Mouse (Mus musculus) 3134 (cell line): ENCODE data around the gene Atf6b.

Experiments
- DNase-seq: peaks from one replicate; pipeline ENCODE4 v3.0.0-alpha.2; 2011; ENCODE audit warnings: low spot score; ENCODE audit not compliant: insufficient read length; ENCODE audit errors: extremely low read depth

Gene Atf6b

DNA sequence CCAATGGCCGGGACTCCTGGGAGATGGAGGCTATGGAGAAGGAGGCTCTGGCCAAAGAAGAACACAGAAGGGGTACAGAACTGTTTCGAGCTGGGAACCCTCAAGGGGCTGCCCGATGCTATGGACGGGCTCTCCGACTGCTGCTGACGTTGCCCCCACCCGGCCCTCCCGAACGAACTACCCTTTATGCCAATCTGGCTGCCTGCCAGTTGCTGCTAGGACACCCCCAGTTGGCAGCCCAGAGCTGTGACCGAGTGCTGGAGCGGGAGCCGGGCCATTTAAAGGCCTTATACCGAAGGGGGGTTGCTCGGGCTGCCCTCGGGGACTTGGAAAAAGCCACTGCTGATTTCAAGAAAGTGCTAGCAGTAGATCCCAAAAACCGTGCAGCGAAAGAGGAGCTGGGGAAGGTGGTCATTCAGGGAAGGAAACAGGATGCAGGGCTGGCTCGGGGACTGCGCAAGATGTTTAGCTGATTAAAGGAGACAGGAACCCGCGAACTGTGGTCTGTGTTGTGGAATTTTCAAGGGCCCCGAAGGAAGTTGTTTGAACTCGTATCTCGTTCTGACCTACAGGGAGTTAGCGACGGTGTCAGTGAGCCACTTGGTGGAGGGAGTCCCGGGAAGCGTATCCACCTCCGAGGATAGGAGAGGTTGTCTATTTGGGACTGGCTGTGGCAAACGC lies 975 bp upstream of the Atf6b start:
- DNase-seq, result no peak

DNA sequence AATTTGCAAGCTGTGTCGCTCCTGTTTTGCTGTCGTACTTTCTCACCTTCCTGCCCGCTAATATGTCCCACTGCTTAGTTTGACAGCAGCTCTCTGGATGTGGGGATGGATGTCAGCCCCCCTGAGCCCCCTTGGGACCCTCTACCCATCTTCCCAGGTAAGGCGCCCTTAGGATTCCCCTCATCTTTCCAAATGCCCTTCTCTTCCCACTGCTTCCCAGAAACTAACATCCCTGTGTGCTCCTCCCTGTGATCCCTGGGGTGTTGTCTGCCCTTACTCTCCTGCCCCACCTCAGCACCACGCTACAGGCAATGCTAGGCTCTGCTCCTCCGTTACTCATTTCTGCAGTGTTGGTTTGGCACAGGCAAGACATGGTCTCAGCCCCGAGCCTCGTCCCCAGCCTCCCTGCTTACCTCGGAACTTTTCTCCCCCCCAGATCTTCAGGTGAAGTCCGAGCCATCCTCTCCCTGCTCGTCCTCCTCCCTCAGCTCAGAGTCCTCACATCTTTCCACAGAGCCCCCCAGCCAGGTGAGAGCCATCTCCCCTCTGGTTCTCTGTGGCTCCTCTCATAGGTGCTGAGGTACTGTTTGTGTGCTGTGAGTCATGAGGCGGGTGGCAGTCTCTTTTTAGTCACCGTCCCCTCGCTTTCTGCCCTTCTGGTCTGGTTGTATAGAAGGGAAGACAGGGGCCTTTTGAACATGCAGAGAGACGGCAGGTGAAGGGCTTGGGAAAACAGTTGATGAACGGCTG lies 1.4 kb downstream of the Atf6b start:
- DNase-seq, result no peak

DNA sequence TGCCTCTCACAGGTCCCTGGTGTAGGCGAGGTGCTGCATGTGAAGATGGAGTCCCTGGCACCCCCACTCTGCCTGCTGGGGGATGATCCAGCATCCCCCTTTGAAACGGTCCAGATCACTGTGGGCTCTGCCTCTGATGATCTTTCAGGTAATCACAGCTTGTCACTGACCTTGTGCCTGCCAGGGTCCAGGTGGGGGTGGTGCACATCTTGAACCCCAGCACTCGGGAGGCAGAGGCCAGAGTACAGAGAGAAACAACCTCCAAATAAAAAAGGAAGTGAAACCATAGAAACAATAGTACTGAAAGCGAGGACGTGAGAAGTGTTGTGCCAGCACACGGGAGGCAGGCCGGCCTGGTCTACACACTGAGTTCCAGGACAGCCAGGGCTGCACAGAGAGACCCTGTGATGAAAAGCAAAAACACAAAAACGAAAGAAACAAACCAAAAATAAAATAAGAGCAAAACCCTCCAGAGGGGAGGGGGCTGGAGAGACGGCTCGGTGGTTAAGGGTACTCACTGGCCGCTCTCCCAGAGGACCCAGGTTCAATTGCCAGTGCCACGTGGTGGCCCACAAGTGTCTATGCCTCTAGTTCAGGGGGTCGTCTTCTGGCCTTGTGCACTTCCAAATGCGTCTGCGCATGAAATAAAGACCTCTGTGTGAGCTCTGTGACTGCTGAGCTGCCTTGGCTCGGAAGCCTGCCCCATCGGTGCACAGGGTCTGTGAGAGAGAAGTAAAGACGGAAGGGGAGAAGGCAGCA lies 2.3 kb downstream of the Atf6b start:
- DNase-seq, result no peak

DNA sequence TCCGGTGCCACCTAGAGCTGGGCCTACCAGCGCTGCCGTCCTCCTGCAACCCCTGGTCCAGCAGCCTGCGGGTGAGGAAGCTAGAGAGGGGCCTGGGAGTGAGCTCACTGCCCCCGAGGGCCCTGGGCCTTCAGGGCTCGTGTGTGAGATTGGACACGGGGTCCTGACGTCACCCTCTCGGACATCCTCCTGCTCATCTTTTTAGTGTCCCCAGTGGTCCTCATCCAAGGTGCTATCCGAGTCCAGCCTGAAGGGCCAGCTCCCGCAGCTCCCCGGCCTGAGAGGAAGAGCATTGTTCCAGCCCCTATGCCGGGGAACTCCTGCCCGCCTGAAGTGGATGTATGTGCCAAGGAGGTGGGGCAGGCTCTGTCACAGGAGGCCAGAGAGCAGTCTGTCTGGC lies 3.8 kb downstream of the Atf6b start:
- no peak for DNase-seq

DNA sequence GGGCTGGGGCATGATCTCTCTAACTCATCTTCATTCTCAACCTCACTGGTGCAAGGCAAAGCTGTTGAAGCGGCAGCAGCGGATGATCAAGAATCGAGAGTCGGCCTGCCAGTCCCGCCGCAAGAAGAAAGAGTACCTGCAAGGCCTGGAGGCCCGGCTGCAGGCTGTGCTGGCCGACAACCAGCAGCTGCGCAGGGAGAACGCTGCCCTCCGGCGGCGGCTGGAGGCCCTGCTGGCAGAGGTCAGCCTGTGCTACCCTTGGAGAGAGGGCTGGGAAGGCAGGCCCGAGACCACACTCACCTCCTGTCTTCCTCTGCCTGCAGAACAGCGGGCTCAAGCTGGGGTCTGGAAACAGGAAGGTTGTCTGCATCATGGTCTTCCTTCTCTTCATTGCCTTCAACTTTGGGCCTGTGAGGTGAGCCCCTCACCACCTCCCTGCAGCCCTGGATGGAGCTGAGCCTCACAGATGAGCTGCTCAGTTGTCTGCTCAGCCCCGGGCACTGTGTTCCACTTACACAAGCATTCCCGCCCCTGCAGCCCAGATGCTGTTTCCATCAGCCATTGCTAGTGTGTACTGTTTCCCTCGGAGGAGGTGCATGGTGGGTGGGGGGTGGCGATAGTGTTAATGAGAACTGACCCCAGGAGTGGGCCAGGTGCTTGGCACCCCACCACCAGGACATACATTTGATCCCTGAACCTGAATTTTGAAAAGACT lies 4.7 kb downstream of the Atf6b start:
- DNase-seq, result no peak

DNA sequence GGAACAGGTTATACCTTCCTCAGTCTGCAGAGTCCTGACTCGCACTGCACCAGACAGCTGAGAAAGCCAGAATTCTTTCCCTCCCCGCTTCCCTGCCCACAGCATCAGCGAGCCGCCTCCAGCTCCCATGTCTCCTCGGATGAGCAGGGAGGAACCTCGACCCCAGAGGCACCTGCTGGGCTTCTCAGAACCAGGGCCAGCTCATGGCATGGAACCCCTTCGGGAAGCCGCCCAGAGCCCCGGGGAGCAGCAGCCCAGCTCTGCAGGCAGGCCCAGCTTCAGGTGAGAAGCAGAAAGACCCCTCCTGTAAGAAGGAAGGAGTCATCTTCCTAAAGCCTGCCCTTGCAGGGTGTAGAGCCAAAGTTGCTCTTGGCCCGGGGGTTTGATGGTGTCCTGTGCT lies 5.6 kb downstream of the Atf6b start:
- no peak for DNase-seq

DNA sequence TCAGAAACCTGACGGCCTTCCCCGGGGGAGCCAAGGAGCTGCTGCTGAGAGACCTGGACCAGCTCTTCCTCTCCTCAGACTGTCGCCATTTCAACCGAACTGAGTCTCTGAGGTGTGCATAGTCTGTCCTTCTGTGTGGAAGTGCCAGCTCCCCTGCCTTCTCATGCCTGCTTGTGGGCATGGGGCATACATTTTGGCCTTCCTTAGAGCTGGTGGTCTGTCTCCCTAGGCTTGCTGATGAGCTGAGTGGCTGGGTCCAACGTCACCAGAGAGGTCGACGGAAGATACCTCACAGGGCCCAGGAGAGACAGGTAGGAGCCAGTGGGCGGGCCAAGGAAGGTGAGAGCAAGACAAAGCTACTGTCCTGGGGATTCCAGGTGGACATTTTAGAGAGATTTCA lies 6.0 kb downstream of the Atf6b start:
- DNase-seq, result no peak

DNA sequence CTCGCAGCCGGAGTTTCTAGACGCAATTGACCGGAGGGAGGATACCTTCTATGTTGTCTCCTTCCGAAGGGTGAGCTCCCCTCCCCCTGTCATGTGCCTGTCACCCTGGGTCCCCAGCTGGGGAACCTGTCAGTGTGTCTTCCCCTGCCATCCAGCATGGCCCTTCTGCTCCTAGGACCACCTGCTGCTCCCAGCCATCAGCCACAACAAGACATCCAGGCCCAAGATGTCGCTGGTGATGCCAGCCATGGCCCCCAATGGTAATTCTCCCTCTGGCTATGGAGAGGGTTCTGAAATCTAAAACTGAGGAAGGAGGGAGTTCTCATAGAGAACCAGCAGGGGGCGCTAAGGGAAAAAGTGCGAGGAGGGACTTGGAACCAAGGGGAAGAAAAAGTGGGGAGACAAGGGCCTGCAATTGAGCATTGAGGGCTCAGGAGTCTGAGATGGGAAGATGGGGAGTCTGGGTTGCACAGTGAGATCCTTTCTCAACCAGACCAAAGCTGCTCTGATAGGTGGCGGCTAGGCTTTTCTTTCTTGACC lies 6.9 kb downstream of the Atf6b start:
- no peak for DNase-seq

DNA sequence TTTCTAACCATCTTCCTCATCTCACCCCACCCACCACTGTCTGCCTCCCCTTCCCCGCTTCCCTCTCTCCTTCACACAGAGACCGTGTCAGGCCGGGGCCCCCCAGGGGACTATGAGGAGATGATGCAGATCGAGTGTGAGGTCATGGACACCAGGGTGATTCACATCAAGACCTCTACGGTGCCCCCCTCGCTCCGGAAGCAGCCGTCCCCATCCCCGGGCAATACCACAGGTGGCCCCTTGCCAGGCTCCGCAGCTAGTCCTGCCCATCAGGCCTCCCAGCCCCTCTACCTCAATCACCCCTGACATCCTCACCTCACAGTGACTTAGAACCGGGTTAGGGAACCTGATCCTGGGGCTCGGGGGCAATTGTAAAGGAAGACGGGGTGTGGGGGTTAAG lies 7.4 kb downstream of the Atf6b start:
- DNase-seq, result no peak

DNA sequence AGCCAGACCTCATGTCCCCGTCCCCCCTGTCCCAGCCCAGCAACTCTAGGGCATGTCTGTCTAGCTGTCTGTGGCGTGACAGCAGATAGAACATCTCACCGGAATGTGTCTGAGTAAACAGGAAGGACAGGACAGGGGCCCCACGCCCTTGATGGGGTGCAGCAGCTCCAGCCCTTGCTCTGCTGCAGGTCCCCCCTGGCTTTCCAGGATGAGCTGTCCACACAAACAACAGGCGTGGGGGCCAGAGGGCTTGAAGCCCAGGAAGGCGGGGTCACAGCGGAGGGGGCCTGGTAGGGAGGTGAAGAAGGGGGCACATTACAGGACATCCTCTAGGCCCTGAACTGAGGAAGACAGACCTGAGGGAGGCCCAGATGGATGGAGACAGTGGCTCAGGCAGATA lies 8.2 kb downstream of the Atf6b start:
- no peak for DNase-seq

DNA sequence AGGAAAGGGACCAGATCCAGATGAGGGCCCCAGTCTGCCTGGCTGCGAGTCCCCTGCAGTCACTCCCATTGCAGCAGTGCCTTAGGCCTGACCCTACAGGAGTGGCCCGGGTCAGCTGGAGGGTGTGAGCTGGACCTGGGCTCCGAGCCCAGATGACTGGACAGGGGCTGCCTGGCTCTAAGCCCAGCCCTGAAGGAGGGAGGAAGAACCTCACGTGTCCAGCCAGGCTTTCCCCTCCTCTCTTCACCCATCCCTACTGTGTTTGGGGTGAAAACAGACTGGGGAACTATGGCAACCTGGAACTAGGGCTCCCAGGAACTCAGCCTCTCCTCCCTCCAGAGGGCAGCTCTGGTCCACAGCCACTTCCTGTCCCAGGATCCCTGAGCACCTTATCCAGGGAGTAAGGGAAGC lies 8.6 kb downstream of the Atf6b start:
- DNase-seq, result peak; percentile 88

DNA sequence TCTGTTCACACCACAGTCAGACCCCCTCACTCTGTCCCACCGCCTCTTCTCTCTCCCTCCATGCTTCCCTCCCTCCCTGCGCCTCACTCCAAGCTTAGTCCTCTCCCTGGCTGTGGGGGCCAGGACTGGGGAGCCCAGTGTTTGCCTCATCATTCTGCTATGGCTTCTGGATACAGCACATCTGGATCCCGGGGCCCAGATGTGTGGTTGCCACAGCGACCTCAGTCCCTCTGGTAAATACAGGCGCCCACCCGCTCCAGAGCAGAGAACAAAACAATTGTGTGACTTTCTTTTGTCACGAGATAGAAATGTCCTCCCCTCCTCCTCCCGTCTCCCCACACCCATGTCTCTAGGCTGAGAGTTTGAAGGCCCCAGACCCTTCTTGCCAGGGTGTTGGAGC lies 9.7 kb downstream of the Atf6b start:
- no peak for DNase-seq

DNA sequence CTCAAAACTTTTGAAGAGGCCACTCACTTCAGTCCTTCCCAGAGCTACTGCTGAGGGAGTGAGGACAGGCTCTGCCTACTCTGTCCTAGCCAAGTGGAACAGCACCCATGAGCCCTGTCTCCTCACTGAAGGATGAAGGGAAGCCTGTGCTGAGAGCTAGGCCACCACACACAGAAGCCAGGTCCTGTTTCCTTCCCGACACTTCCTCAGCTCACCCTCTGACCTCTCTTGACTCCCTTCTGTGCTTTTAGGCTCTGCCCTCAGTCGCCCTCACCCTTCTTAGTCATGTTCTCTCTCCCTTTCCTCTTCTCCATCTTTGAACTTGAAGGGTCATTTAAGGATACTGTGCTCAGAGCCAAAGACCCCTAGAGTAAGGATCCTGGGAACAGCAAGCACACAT lies 10.3 kb downstream of the Atf6b start:
- DNase-seq, result no peak

DNA sequence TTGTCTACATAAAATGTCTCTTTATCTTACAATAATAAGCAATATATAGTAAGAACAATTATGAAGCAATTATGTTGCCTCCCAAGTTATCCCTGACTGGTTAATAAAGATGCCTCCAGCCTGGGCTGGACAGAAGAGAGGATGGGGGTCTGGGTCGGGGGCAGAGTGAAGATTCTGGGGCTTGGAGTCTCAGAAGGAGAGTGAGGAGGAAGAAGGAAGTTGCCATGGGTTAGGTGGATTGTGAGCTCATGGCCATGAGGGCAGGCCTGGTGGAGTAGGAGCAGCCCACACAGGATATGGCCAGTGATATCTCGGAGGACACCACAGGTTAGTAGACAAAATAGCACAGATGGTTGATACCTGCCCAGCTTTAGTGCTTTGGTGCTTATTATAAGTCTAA lies 11.2 kb downstream of the Atf6b start:
- DNase-seq, result no peak

DNA sequence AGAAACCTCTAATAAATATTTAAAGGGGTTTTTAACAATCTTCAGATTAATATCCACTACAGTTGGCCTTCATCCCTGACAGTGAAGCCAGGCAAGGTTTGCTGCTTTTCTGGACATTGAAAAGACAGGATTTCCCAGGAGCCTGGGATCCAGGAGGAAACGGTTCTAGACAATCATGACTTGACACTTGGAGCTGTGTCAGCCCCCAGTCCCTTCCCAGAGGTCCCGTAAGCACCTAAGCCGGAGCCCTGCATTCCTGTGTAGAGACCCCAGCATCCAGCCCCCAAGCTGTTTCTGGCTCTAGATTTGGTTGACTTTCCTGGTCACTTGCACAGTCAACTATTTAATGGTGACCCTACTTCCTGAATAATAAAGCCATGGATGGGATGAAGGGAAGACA lies 11.6 kb downstream of the Atf6b start:
- no peak for DNase-seq

DNA sequence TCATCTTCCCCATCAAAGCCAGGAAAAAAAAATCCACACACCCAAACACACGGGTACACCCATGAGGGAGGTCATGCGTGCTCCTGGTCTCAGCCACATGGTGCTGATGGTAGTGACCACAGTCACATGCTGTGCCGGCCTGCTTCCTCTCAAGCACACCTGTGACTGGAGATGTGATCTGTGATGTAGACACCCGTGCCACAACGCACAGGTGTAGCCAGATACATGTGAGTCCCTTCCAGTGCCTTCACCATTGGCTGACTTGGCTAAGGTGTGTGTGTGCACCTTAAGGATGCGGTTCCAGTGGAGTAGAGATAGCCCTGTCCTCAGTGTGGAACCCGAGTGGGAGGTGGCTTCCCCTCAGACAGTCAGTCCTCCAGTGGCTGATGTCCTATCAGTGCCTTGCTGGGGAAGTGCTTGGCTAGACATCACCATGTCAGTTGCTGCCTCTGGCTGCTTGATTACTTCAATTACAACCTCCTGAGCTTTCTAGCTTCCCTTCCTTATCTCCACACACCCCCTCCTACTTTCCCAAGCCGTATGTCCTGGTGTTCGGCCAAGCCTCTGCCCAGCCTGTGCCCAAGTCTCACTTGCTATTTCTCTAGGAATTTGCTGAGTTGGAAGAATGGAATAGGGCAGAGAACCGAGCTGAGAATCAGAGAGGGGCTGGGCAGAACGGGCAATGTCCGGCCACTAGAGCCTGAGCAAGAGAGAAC lies 12.4 kb downstream of the Atf6b start:
- no peak for DNase-seq

DNA sequence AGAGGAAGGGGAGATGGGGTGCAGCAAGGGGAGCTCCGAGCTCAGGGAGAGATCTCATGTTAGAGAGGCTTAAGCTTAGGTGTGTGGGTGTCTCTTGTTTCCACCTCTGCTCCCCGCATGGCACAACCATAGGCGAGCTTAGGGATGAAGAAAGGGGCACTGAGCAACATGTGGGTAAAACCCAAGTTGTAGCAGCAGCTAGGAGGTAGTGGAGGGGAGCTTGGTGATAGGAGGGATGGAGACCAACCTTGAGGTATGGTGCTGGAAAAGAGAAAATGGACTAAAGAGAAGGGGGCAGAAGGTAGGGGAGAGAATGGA lies 12.9 kb downstream of the Atf6b start:
- DNase-seq, result no peak

DNA sequence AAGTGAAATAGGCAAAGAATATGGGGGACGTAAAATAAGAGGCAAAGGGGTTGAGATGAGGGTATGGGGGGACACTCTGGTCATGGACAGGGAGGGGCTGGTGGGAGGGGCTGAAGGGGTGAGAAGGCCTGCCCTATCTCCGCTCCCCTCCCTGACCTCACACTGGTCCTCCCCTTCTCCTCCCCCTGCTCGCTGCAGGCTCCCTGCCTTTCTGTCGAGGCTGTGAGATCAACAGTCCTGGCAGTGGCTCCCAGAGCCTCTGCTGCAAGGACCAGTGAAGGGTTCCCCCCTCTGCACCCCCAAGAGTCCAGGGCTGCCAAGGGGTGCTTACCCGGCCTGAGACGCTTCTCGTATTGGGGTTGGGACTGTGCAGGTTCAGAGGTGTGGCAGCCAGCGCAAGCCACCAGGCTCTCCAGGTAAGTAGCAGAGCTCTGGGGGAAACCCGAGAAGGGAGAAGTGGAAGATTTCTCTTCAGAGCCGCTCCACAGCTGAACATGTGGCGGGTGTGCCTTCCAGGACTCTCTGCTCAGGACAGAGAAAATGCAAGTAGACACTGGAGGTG lies 13.4 kb downstream of the Atf6b start:
- DNase-seq, result no peak

DNA sequence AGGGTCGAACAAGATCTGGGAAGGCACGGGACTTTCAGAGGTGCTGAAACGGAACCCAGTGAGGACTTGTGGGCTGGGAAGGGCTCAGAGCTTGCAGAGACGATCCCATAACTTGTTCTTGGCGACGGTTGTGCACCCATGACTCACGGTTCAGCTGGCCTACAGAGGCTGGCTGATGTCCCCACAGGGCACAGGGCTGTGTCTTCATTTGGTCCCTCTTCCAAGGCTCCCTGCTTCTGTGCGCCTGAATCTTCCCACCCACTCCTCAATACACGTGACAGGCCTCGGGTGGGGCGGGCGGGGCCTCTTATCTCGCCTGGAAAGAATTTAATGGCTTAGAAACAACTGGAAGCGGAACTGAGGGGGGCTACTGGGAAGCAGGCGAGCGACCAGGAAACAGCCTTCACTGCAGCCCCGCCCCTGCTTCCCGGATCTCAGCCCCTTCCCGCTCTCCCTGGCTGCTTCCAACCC lies 14.2 kb downstream of the Atf6b start:
- peak; percentile 66 for DNase-seq

DNA sequence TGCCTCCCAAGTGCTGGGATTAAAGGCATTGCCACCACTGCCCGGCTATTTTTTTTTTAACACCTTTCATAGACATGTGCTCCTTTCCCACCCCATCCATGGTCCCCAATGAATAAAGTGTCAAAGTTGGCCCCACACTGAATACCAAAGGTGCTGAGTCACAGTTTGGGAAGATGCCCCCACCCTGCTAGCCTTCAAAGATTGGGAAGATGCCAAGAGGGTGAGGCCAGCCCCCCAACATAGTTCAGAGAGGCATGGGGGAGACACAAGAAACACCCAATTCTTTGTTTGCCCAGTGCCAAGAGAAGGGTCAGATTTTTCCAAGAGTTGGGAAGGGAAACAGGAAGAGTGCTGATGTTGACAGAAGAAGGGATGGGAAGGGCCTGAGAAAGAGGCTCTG lies 15.5 kb downstream of the Atf6b start:
- no peak for DNase-seq
